Mouse (Mus musculus): ENCODE results near the gene Xaf1. TPM values are rescaled to one million over a fixed set of nuclear protein-coding genes. Genes with fewer than 3 reads are reported as not detected.
"Not testable (repeated sequence)": the region's sequence is repeated elsewhere in the genome, so short reads cannot be mapped to it uniquely, and the experiment has no call there.

Xaf1 gene
- polyA plus RNA-seq, 1 experiment, result 23.9 TPM

DNA sequence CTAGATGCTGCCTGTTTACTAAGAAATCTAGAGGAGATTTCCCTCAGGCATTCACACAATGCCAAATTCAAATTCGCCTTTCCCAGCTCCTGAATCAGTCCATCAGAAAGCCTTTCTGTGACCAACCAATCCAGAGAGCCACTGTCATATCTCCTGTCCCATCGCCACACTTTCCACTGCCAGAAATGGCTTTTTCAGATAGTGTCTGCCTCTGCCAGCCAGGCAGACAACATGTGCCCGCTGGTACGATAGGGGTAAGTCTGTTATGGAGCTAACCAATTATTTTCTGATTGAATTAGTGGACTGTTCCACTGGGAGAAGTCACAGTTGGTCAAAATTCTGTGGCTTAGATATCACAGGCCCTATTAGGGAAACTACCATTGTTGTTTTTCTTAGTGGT lies 33.2 kb downstream of the Xaf1 start:
- Histone ChIP-seq H3K4me1 (ENCODE audit: control insufficient read depth, insufficient read depth, low read length) (no peaks in the 10 kb centered on the region; the same call in 1 of the 2 replicates), H3K4me3 (ENCODE audit: insufficient read depth, low read depth, low read length) (no peak overlapping the region), H3K27ac (ENCODE audit: insufficient read depth, low read depth, low read length) (no peak overlapping the region), H3K27me3 (replicated peaks; ENCODE audit: control insufficient read depth, insufficient read depth, low read length) (no peaks in the 10 kb centered on the region), H3K36me3 (ENCODE audit: control insufficient read depth, insufficient read depth, low read length) (no peaks in the 10 kb centered on the region)
- TF ChIP-seq POLR2A (IDR thresholded peaks at IDR 0.05; ENCODE audit: low read depth, low read length), result no peak
- no peak for TF ChIP-seq CTCF (conservative IDR thresholded peaks at IDR 0.05; ENCODE audit: insufficient read depth, insufficient read length, low read depth, low read length)
- no peak for DNase-seq
- whole genome bisulfite sequencing, result 85% methylated on average over 4 of the region's 4 CpGs

DNA sequence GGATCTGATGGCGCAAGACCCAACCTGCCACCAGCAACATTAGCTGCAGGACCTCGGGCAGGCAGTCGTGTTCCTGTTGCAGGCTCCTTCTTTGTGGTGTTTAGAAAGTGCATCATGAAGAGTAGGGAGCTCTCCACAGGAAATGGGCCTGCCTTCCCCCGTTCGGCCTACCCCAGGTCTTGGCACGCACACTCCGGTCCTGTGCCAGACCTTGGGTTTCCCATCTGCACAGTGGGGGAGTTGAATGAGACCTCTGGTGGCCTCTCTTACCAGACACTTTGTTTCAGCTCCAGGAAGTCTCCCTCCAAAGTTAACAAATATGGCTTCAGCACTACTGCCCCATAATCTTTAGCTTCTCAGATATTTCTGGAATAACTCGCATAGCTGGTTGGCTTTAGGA lies 35.3 kb downstream of the Xaf1 start:
- Histone ChIP-seq H3K27ac (ENCODE audit: insufficient read depth, low read depth, low read length) (no peak overlapping the region), H3K36me3 (ENCODE audit: control insufficient read depth, insufficient read depth, low read length) (no peaks in the 10 kb centered on the region), H3K4me1 (ENCODE audit: control insufficient read depth, insufficient read depth, low read length) (no peaks in the 10 kb centered on the region; the same call in 1 of the 2 replicates), H3K27me3 (replicated peaks; ENCODE audit: control insufficient read depth, insufficient read depth, low read length) (no peaks in the 10 kb centered on the region), H3K4me3 (ENCODE audit: insufficient read depth, low read depth, low read length) (no peak overlapping the region)
- TF ChIP-seq POLR2A (IDR thresholded peaks at IDR 0.05; ENCODE audit: low read depth, low read length) (no peak), CTCF (conservative IDR thresholded peaks at IDR 0.05; ENCODE audit: insufficient read depth, insufficient read length, low read depth, low read length) (no peak)
- WGBS, result 73% methylated on average over 8 of the region's 8 CpGs
- DNase-seq, result no peak

DNA sequence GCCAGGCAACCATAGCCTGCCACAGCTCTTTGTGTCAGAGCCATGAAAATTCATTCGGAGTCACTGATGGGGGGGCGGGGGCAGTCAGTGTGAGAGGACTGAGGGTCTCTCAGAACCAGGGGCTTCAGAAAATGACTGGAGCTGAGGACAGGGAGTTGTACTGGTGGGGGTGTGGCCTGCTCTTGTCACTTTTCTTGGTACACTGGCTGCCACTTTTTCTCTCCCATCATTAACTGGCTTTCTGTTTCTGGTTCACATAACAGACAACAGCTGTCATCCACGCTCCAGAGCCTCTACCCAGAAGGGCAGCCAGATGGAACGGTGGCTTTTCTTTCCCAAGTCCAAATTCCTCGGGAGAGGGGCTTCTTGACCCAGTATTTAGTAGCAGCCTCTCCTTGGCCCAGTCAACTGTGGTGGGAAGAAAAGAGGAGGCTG lies 37.0 kb downstream of the Xaf1 start:
- no peaks in the 10 kb centered on the region; the same call in 1 of the 2 replicates for H3K4me1 ChIP-seq (ENCODE audit: control insufficient read depth, insufficient read depth, low read length)
- no peak for TF ChIP-seq CTCF (conservative IDR thresholded peaks at IDR 0.05; ENCODE audit: insufficient read depth, insufficient read length, low read depth, low read length)
- TF ChIP-seq POLR2A (IDR thresholded peaks at IDR 0.05; ENCODE audit: low read depth, low read length), result no peak
- 30% methylated on average over 5 of the region's 5 CpGs for WGBS
- H3K36me3 ChIP-seq (ENCODE audit: control insufficient read depth, insufficient read depth, low read length), result no peaks in the 10 kb centered on the region
- H3K27me3 ChIP-seq (replicated peaks; ENCODE audit: control insufficient read depth, insufficient read depth, low read length), result no peaks in the 10 kb centered on the region
- H3K4me3 ChIP-seq (ENCODE audit: insufficient read depth, low read depth, low read length), result no peak overlapping the region
- DNase-seq, result peak; percentile 73
- H3K27ac ChIP-seq (ENCODE audit: insufficient read depth, low read depth, low read length), result no peak overlapping the region

DNA sequence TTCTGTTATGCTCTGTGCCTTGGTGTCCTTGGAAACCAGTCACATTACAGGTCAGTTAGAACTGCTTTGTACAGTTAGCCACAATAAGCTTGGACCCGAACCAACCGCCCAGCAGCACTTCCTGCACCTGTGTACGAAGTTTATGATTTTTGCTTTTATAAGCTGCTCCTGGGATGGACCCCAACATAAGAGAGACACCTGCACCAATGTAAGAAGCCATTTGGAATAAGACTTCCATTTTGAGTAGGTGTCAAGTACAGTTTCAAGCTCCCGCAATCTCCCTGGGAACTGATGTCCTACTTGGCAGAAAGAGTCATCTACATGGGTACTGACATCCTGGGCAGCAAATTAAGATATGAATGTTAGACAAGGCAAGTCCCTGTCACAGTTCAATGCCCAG lies 38.3 kb downstream of the Xaf1 start:
- TF ChIP-seq CTCF (conservative IDR thresholded peaks at IDR 0.05; ENCODE audit: insufficient read depth, insufficient read length, low read depth, low read length) (no peak), POLR2A (IDR thresholded peaks at IDR 0.05; ENCODE audit: low read depth, low read length) (no peak)
- H3K4me3 ChIP-seq (ENCODE audit: insufficient read depth, low read depth, low read length), result no peak overlapping the region
- no peaks in the 10 kb centered on the region; the same call in 1 of the 2 replicates for H3K4me1 ChIP-seq (ENCODE audit: control insufficient read depth, insufficient read depth, low read length)
- H3K27me3 ChIP-seq (replicated peaks; ENCODE audit: control insufficient read depth, insufficient read depth, low read length), result no peaks in the 10 kb centered on the region
- H3K27ac ChIP-seq (ENCODE audit: insufficient read depth, low read depth, low read length), result no peak overlapping the region
- WGBS, result 57% methylated on average over 4 of the region's 4 CpGs
- DNase-seq, result no peak
- no peaks in the 10 kb centered on the region for H3K36me3 ChIP-seq (ENCODE audit: control insufficient read depth, insufficient read depth, low read length)

DNA sequence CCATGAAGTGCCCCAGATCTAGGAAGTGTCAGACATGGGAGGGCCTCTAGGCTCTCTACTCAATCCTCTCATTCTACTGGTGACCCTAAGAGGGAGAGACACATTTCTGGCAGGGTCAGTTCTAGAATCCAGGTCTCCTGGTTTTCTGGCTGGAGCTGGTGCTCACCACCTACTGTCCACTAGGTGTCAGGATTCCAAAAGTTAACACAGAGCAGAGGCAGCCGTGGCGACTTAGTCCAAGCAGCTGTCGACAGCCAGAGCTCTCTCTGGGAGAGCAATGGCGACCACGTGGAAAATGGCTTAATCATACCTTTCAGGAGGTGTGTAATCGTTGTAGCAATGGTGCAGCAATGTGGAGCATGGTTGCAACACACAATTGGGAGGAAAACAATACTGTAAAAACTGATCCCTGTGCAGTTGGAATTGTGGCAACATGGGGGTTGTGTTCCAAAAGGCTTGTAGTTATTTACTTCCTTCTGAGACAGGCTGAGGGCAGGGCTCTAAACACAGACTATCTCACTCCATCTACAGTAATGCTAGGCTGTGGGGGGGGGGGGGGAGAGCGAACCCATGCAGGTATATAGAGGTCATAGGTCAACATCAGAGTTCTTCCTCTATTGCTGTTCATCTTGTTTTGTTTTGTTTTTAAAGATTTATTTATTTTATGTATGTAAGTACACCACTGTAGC lies 41.3 kb downstream of the Xaf1 start:
- 10% methylated on average over 7 of the region's 7 CpGs for WGBS
- TF ChIP-seq CTCF (conservative IDR thresholded peaks at IDR 0.05; ENCODE audit: insufficient read depth, insufficient read length, low read depth, low read length) (peak; percentile 90), POLR2A (IDR thresholded peaks at IDR 0.05; ENCODE audit: low read depth, low read length) (no peak)
- no peaks in the 10 kb centered on the region; the same call in 1 of the 2 replicates for H3K4me1 ChIP-seq (ENCODE audit: control insufficient read depth, insufficient read depth, low read length)
- H3K27me3 ChIP-seq (replicated peaks; ENCODE audit: control insufficient read depth, insufficient read depth, low read length), result no peaks in the 10 kb centered on the region
- H3K4me3 ChIP-seq (ENCODE audit: insufficient read depth, low read depth, low read length), result no peak overlapping the region
- no peaks in the 10 kb centered on the region for H3K36me3 ChIP-seq (ENCODE audit: control insufficient read depth, insufficient read depth, low read length)
- DNase-seq, result peak; percentile 81
- H3K27ac ChIP-seq (ENCODE audit: insufficient read depth, low read depth, low read length), result no peak overlapping the region

DNA sequence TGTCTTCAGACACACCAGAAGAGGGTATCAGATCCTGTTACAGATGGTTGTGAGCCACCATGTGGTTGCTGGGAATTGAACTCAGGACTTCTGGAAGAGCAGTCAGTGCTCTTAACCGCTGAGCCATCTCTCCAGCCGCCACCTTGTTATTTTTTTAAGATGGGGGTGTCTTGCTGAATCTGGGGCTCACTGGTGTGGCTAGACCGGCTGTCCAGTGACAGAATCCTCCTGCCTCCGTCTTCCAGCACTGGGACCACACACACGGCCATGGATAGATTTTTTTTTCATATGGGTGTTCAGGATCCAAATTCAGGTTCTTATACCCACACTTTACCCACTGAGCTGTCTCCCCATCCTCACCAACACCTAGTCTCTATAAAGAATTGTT lies 41.8 kb downstream of the Xaf1 start:
- H3K36me3 ChIP-seq (ENCODE audit: control insufficient read depth, insufficient read depth, low read length); H3K27me3 ChIP-seq (replicated peaks; ENCODE audit: control insufficient read depth, insufficient read depth, low read length); H3K4me3 ChIP-seq (ENCODE audit: insufficient read depth, low read depth, low read length); DNase-seq; H3K27ac ChIP-seq (ENCODE audit: insufficient read depth, low read depth, low read length); H3K4me1 ChIP-seq (ENCODE audit: control insufficient read depth, insufficient read depth, low read length): not testable (repeated sequence)
- 90% methylated on average over 5 of the region's 5 CpGs for WGBS

DNA sequence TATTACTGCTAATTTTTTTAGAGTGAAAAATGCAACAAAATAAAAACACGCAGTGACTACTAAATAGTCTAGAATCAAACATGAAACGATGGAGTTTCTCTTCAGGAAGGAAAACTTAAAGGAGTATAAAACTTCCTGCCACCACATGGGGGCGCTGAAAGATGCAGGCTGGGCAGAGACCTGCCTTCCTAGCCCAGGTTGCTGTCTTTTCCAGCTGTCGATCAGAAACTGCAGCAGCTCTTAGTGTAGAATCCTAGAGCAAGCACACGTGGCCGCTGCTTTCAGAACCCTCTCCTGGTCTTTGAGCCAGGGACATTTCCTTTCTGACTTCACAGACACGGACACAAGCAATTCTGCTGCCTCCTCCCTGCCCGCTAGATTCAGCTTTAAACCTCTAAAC lies 42.5 kb downstream of the Xaf1 start:
- peak; percentile 69 for TF ChIP-seq CTCF (conservative IDR thresholded peaks at IDR 0.05; ENCODE audit: insufficient read depth, insufficient read length, low read depth, low read length)
- no peak for TF ChIP-seq POLR2A (IDR thresholded peaks at IDR 0.05; ENCODE audit: low read depth, low read length)

More for the DNA sequence above, 42.5 kb downstream of the Xaf1 start:
- Histone ChIP-seq H3K27me3 (replicated peaks; ENCODE audit: control insufficient read depth, insufficient read depth, low read length) (no peaks in the 10 kb centered on the region), H3K27ac (ENCODE audit: insufficient read depth, low read depth, low read length) (no peak overlapping the region), H3K4me1 (ENCODE audit: control insufficient read depth, insufficient read depth, low read length) (peaks cover 4% of the 10 kb centered on the region), H3K4me3 (ENCODE audit: insufficient read depth, low read depth, low read length) (no peak overlapping the region), H3K36me3 (ENCODE audit: control insufficient read depth, insufficient read depth, low read length) (no peaks in the 10 kb centered on the region)
- 30% methylated on average over 8 of the region's 8 CpGs for WGBS
- DNase-seq, result peak; percentile 69
